Mouse (Mus musculus): ENCODE data around the gene Ccdc194.

DNA sequence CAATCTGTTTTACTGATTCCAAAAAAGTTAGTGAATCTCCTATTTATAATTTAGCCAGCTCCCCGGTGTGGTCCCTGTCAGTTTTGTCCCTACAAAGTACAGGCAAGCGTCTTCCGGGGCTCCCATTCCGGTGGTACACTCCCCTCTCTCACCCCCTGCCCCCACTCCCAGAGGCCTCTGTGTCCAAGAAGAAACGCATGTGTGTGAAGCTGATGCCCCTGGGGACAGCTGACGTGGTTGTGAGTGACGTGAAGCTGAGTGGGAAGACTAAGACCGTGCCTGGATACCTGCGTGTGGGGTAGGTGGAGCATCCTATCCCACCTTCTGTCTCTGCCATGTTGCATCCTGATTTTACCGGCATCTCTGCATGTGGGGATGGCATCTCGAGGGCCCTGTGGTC is 19.5 kb upstream of the Ccdc194 start:
- TF ChIP-seq POLR2A (IDR thresholded peaks at IDR 0.05; ENCODE audit: insufficient read depth, low read depth, low read length) (no peak), CTCF (IDR thresholded peaks at IDR 0.05) (no peak), EP300 (IDR thresholded peaks at IDR 0.05; ENCODE audit: insufficient read depth, low read depth, low read length) (no peak)

All from heart, adult 2 months (tissue).